Mouse (Mus musculus) central nervous system, embryonic 11.5 days (tissue): ENCODE data around the gene Dnm3. TPM values are rescaled to one million over a fixed set of nuclear protein-coding genes. Genes with fewer than 3 reads are reported as not detected.

Experiments
- polyA plus RNA-seq: library from polyadenylated mRNA; depleted of rRNA; stranded (reverse); fragments of >200 nt; gene quantifications from 2 replicates; pipeline ENCODE4 v1.2.3, GENCODE M21; 2012; rRNA removed

The Dnm3 gene
- polyA plus RNA-seq: 3.8 and 8.4 TPM in 2 replicates

GRCm38 (mm10) chr1:162477246-162478209, at the start of gene Dnm3:
Gene Dnm3 (minus strand): TSS chr1:162478034.

GRCm38 (mm10) chr1:161979536-161979935, 498.3 kb downstream of the Dnm3 start, which contains the start of gene 4930558K02Rik:
Gene 4930558K02Rik (minus strand): TSS chr1:161979636.

GRCm38 (mm10) chr1:161968589-161969407, 509.0 kb downstream of the Dnm3 start, which contains the start of gene Pigc:
Gene Pigc (plus strand): TSS chr1:161969186.

Other genes starting within 250 kb of the Dnm3 start
- gene Mettl13, start 70.5 kb upstream of the Dnm3 start, polyA plus RNA-seq: 19.4 and 20.0 TPM in 2 replicates
- gene Vamp4, start 92.5 kb upstream of the Dnm3 start, polyA plus RNA-seq: 34.8 and 38.7 TPM in 2 replicates
- gene Myoc, start 161.1 kb upstream of the Dnm3 start, polyA plus RNA-seq: 0.10 TPM in 1 of 2 replicates, not detected in the other
- not detected in 2 replicates for gene Myocos, start 180.2 kb upstream of the Dnm3 start, polyA plus RNA-seq